Mouse (Mus musculus) MEL (cell line): ENCODE measurements around the gene Ints7.

Source experiments
- CTCF ChIP-seq, 3 experiments: IDR thresholded peaks in 2 of 3; conservative IDR thresholded peaks in 1 of 3; 2 replicates each; pipeline ENCODE4 v1.5.1; 2011 to 2012; ENCODE audit warnings: low read length in 3 of 3, low read depth in 2 of 3, mild to moderate bottlenecking in 2 of 3, improper control_type of control experiment in 1 of 3, inconsistent platforms in 1 of 3, mixed read lengths in 1 of 3, moderate library complexity in 1 of 3; ENCODE audit not compliant: control insufficient read depth in 1 of 3, insufficient read depth in 1 of 3, poor library complexity in 1 of 3, severe bottlenecking in 1 of 3
- EP300 ChIP-seq, 2 experiments: IDR thresholded peaks; 2 replicates each; pipeline ENCODE4 v1.6.1; 2011; ENCODE audit warnings: improper control_type of control experiment in 2 of 2, low read length in 2 of 2, low read depth in 1 of 2, mild to moderate bottlenecking in 1 of 2
- MAFK ChIP-seq: IDR thresholded peaks from 2 replicates; pipeline ENCODE4 v1.6.1; 2011; ENCODE audit warnings: low read depth, mild to moderate bottlenecking, low read length, improper control_type of control experiment, borderline replicate concordance
- MAZ ChIP-seq: IDR thresholded peaks from 2 replicates; pipeline ENCODE4 v1.6.1; 2012; ENCODE audit warnings: low read depth, mild to moderate bottlenecking, inconsistent platforms, low read length, improper control_type of control experiment
- MXI1 ChIP-seq: IDR thresholded peaks from 2 replicates; pipeline ENCODE4 v1.6.1; 2011; ENCODE audit warnings: mild to moderate bottlenecking, low read depth, low read length, improper control_type of control experiment
- MYB ChIP-seq: IDR thresholded peaks from 2 replicates; pipeline ENCODE4 v1.6.1; 2011; ENCODE audit warnings: mild to moderate bottlenecking, low read depth, low read length, improper control_type of control experiment
- NELFE ChIP-seq: IDR thresholded peaks from 2 replicates; pipeline ENCODE4 v1.6.1; 2011; ENCODE audit warnings: low read depth, low read length, improper control_type of control experiment
- NRF1 ChIP-seq: IDR thresholded peaks from 2 replicates; pipeline ENCODE4 v1.6.1; 2014; ENCODE audit warnings: low read depth, mild to moderate bottlenecking, inconsistent platforms, low read length, improper control_type of control experiment, moderate library complexity; ENCODE audit not compliant: poor library complexity, insufficient read depth, severe bottlenecking
- POLR2A ChIP-seq, 2 experiments: IDR thresholded peaks; 2 replicates each; pipeline ENCODE4 v1.6.1; 2011 to 2012; ENCODE audit warnings: low read length in 2 of 2, mild to moderate bottlenecking in 2 of 2, control low read depth in 1 of 2, improper control_type of control experiment in 1 of 2, low read depth in 1 of 2, moderate library complexity in 1 of 2; ENCODE audit not compliant: control insufficient read depth in 1 of 2, insufficient read depth in 1 of 2, poor library complexity in 1 of 2
- POLR2AphosphoS5 ChIP-seq: IDR thresholded peaks from 2 replicates; pipeline ENCODE4 v1.6.1; 2012; ENCODE audit warnings: low read depth, borderline replicate concordance, mild to moderate bottlenecking, inconsistent platforms, low read length, moderate library complexity, mixed read lengths
- SMC3 ChIP-seq: IDR thresholded peaks from 2 replicates; pipeline ENCODE4 v1.6.1; 2011; ENCODE audit warnings: low read depth, low read length, improper control_type of control experiment
- USF2 ChIP-seq, 2 experiments: IDR thresholded peaks; 2 replicates each; pipeline ENCODE4 v1.6.1; 2011 to 2012; ENCODE audit warnings: improper control_type of control experiment in 2 of 2, low read length in 2 of 2, borderline replicate concordance in 1 of 2, inconsistent platforms in 1 of 2, low read depth in 1 of 2, mild to moderate bottlenecking in 1 of 2; ENCODE audit not compliant: insufficient read depth in 1 of 2
- ZC3H11A ChIP-seq: IDR thresholded peaks from 2 replicates; pipeline ENCODE4 v1.6.1; 2012; ENCODE audit warnings: low read depth, mild to moderate bottlenecking, inconsistent platforms, low read length, improper control_type of control experiment

DNA sequence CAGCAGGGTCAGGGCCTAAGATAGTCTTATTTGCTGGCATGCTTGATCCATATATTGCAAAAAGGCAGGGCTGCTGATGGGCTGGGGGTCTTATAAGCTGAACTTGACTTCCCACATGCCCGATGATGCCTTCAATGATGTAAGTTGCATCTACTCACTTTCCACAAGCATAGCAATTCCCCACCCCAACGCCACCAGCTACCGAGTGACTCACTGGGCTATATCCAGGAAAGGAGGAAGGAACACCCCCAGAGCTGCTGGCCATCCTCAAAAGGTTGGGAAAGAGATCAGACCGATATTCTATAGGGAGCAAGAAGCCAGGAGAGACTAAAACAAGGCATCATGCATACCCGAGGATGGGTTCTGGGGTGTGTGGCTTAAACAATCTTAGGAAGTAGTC is 15.7 kb upstream of the Ints7 start:
- no peak for TF ChIP-seq MAFK
- TF ChIP-seq NRF1, result no peak
- TF ChIP-seq CTCF (IDR thresholded peaks at IDR 0.05 in 2 of 3, conservative IDR thresholded peaks at IDR 0.05 in 1 of 3; ENCODE audit: control insufficient read depth in 1 of 3, insufficient read depth in 1 of 3, low read depth in 2 of 3, low read length in 3 of 3, poor library complexity in 1 of 3, severe bottlenecking in 1 of 3), result no peak
- TF ChIP-seq POLR2A (IDR thresholded peaks at IDR 0.05; ENCODE audit: control insufficient read depth in 1 of 2, insufficient read depth in 1 of 2, low read depth in 1 of 2, low read length in 2 of 2, poor library complexity in 1 of 2), result peak in 1 of 2 experiments; percentile 32; a peak in 1 of 4 replicates
- TF ChIP-seq NELFE, result no peak
- TF ChIP-seq EP300 (IDR thresholded peaks at IDR 0.05; ENCODE audit: low read depth in 1 of 2, low read length in 2 of 2), result no peak
- no peak for TF ChIP-seq MAZ
- no peak for TF ChIP-seq MYB
- no peak for TF ChIP-seq USF2 (IDR thresholded peaks at IDR 0.05; ENCODE audit: borderline replicate concordance in 1 of 2, insufficient read depth in 1 of 2, low read depth in 1 of 2, low read length in 2 of 2)
- no peak for TF ChIP-seq ZC3H11A
- TF ChIP-seq MXI1, result no peak
- TF ChIP-seq POLR2AphosphoS5, result no peak
- no peak for TF ChIP-seq SMC3
